Mouse (Mus musculus): ENCODE results near the gene 1700028J19Rik. TPM values are rescaled to one million over a fixed set of nuclear protein-coding genes. Genes with fewer than 3 reads are reported as not detected.
"Not testable (repeated sequence)": the region's sequence is repeated elsewhere in the genome, so short reads cannot be mapped to it uniquely, and the experiment has no call there.

1700028J19Rik gene
- polyA plus RNA-seq, 1 experiment: 1.1 TPM

- TF ChIP-seq POLR2A (IDR thresholded peaks at IDR 0.05; ENCODE audit: low read depth, low read length) (no peak), CTCF (IDR thresholded peaks at IDR 0.05; ENCODE audit: borderline replicate concordance, insufficient read depth, low read length) (no peak)
- Histone ChIP-seq H3K4me1 (ENCODE audit: control insufficient read depth, insufficient read depth, low read length) (no peaks in the 10 kb centered on the region), H3K4me3 (ENCODE audit: insufficient read depth, low read length) (no peak within 1 kb of the TSS)
These were observed 10.6 kb downstream of the 1700028J19Rik start, which contains the start of gene Gm36864 for GRCm38 (mm10) chr7:44235909-44236308. Gene Gm36864, plus strand, starts transcription at chr7:44236177.

DNA sequence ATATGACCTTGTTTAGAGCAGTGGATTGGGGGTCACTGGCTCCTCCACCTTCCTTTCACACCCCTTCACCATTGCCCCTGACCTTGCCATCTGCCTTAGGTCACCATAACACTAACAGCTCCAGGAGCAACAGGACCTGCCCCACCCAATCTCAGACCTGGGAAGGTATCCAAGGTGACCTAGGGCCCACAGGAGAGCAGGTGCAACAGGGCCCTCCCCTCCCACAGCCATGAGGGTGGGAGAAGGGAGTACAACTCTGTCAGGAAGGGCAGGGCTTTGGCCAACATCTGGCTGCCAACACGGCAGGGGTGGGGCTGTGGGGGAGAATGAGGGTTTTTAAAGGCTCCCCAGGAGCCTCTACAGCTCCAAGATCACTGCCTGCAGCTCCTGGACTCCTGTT lies 21.4 kb downstream of the 1700028J19Rik start, which contains the start of gene Klk1:
TSS of gene Klk1 (plus strand) at position 285 of the 400 bp plus-strand sequence.
- TF ChIP-seq CTCF (IDR thresholded peaks at IDR 0.05; ENCODE audit: borderline replicate concordance, insufficient read depth, low read length) (no peak), POLR2A (IDR thresholded peaks at IDR 0.05; ENCODE audit: low read depth, low read length) (no peak)
- H3K4me1 ChIP-seq (ENCODE audit: control insufficient read depth, insufficient read depth, low read length): no peaks in the 10 kb centered on the region
- H3K27ac ChIP-seq (ENCODE audit: insufficient read depth, low read length): no peak within 1 kb of the TSS

More at GRCm38 (mm10) chr7:44235909-44236308, 10.6 kb downstream of the 1700028J19Rik start, which contains the start of gene Gm36864:
- no peak within 1 kb of the TSS for H3K27ac ChIP-seq (ENCODE audit: insufficient read depth, low read length)

DNA sequence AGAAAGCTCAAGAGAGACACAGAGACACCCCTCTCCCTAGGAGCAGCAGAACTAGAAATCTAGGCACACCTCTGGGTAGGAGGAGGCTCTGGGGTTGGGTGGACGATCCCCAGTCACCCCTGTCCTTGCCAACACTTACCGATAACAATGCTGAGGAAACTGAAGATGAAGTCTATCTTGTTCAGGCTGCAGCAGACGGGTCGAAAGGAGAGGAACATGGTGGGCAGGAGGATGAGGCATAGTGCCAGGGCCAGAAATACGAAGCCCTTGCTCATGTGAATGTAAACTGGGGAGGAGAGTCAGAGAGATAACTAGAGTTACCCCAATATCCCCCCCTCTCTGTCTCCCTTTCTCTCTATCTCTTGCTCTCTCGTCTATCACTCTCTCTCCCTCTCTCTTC lies 24.2 kb downstream of the 1700028J19Rik start:
- not testable (repeated sequence) for H3K4me1 ChIP-seq (ENCODE audit: control insufficient read depth, insufficient read depth, low read length); H3K27ac ChIP-seq (ENCODE audit: insufficient read depth, low read length)

More for the DNA sequence above, 21.4 kb downstream of the 1700028J19Rik start, which contains the start of gene Klk1:
- H3K4me3 ChIP-seq (ENCODE audit: insufficient read depth, low read length): no peak within 1 kb of the TSS

GRCm38 (mm10) chr7:44221601-44222000 lies 24.9 kb downstream of the 1700028J19Rik start:
- H3K4me1 ChIP-seq (ENCODE audit: control insufficient read depth, insufficient read depth, low read length); H3K27ac ChIP-seq (ENCODE audit: insufficient read depth, low read length); H3K4me3 ChIP-seq (ENCODE audit: insufficient read depth, low read length): not testable (repeated sequence)

More for the DNA sequence above, 24.2 kb downstream of the 1700028J19Rik start:
- H3K4me3 ChIP-seq (ENCODE audit: insufficient read depth, low read length): not testable (repeated sequence)

DNA sequence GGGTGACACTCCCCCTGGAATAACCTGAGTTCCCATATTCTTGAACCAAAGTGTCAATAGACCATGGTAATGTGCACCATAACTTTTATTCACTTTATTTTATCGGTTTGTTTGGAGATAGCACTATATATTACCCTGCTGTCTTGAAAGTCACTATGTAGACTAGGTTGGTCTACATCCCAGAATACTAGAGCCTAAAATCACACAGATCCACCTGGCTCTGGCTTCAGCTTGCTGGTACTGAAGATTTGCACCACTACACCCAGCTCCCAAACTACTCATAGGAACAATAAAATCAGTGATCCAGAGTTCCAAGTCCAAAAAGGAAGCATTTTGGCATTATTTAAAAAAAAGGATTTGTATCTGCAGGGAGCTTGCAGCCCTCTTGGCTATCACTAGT lies 30.9 kb downstream of the 1700028J19Rik start, which contains the start of gene Klk1b5:
TSS of gene Klk1b5 (plus strand) at position 301 of the 400 bp plus-strand sequence.
- no peaks in the 10 kb centered on the region for H3K4me1 ChIP-seq (ENCODE audit: control insufficient read depth, insufficient read depth, low read length)
- H3K4me3 ChIP-seq (ENCODE audit: insufficient read depth, low read length): no peak within 1 kb of the TSS
- TF ChIP-seq POLR2A (IDR thresholded peaks at IDR 0.05; ENCODE audit: low read depth, low read length) (no peak), CTCF (IDR thresholded peaks at IDR 0.05; ENCODE audit: borderline replicate concordance, insufficient read depth, low read length) (no peak)
- H3K27ac ChIP-seq (ENCODE audit: insufficient read depth, low read length): no peak within 1 kb of the TSS

GRCm38 (mm10) chr7:44208307-44208706 lies 38.2 kb downstream of the 1700028J19Rik start:
- no peak overlapping the region for H3K27ac ChIP-seq (ENCODE audit: insufficient read depth, low read length)
- H3K4me1 ChIP-seq (ENCODE audit: control insufficient read depth, insufficient read depth, low read length): no peaks in the 10 kb centered on the region
- no peak for TF ChIP-seq CTCF (IDR thresholded peaks at IDR 0.05; ENCODE audit: borderline replicate concordance, insufficient read depth, low read length)
- no peak for TF ChIP-seq POLR2A (IDR thresholded peaks at IDR 0.05; ENCODE audit: low read depth, low read length)
- no peak overlapping the region for H3K4me3 ChIP-seq (ENCODE audit: insufficient read depth, low read length)

DNA sequence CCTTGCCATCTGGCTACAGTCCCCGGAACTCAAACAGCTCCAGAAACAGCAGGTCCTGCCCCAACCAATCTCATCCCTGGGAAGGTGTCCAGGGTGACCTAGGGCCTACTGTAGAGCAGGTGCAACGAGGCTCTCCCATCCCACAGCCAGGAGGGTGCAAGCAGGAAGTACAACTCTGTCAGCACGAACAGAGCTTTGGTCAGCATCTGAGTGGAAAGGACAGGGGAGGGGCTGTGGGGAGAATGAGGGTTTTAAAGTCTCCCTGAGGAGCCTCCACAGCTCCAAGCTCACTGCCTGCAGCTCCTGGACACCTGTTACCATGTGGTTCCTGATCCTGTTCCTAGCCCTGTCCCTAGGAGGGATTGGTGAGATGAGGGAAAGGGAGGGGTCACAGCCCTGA lies 39.4 kb downstream of the 1700028J19Rik start, which contains the start of gene Klk1b4:
TSS of gene Klk1b4 (plus strand) at position 301 of the 400 bp plus-strand sequence.
- not testable (repeated sequence) for H3K4me1 ChIP-seq (ENCODE audit: control insufficient read depth, insufficient read depth, low read length); H3K4me3 ChIP-seq (ENCODE audit: insufficient read depth, low read length); H3K27ac ChIP-seq (ENCODE audit: insufficient read depth, low read length)

DNA sequence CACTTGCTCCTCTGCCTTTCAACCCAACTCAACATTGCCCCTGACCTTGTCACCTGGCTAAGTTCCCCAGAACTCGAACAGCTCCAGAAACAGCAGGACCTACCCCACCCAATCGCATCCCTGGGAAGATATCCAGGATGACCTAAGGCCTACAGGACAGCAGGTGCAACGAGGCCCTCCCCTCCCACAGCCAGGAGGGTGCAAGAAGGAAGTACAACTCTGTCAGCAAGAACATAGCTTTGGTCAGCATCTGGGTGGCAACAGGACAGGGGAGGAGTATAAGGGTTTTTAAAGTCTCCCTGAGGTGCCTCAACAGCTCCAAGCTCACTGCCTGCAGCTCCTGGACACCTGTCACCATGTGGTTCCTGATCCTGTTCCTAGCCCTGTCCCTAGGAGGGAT lies 48.6 kb downstream of the 1700028J19Rik start, which contains the start of gene Klk1b3:
TSS of gene Klk1b3 (plus strand) at position 301 of the 400 bp plus-strand sequence.
- Histone ChIP-seq H3K27ac (ENCODE audit: insufficient read depth, low read length) (no peak within 1 kb of the TSS), H3K4me1 (ENCODE audit: control insufficient read depth, insufficient read depth, low read length) (no peaks in the 10 kb centered on the region)
- TF ChIP-seq POLR2A (IDR thresholded peaks at IDR 0.05; ENCODE audit: low read depth, low read length) (no peak), CTCF (IDR thresholded peaks at IDR 0.05; ENCODE audit: borderline replicate concordance, insufficient read depth, low read length) (no peak)

GRCm38 (mm10) chr7:44193466-44193865 lies 53.0 kb downstream of the 1700028J19Rik start:
- not testable (repeated sequence) for H3K27ac ChIP-seq (ENCODE audit: insufficient read depth, low read length); H3K4me1 ChIP-seq (ENCODE audit: control insufficient read depth, insufficient read depth, low read length); H3K4me3 ChIP-seq (ENCODE audit: insufficient read depth, low read length)

More for the DNA sequence above, 48.6 kb downstream of the 1700028J19Rik start, which contains the start of gene Klk1b3:
- no peak within 1 kb of the TSS for H3K4me3 ChIP-seq (ENCODE audit: insufficient read depth, low read length)

GRCm38 (mm10) chr7:44187936-44188335 lies 58.6 kb downstream of the 1700028J19Rik start, which contains the start of gene Klk1b24:
Gene Klk1b24, plus strand, starts transcription at chr7:44188236.
- not testable (repeated sequence) for H3K4me1 ChIP-seq (ENCODE audit: control insufficient read depth, insufficient read depth, low read length); H3K4me3 ChIP-seq (ENCODE audit: insufficient read depth, low read length); H3K27ac ChIP-seq (ENCODE audit: insufficient read depth, low read length)

GRCm38 (mm10) chr7:44186516-44186915 lies 60.0 kb downstream of the 1700028J19Rik start:
- not testable (repeated sequence) for H3K4me3 ChIP-seq (ENCODE audit: insufficient read depth, low read length)

More at GRCm38 (mm10) chr7:44186516-44186915, 60.0 kb downstream of the 1700028J19Rik start:
- H3K4me1 ChIP-seq (ENCODE audit: control insufficient read depth, insufficient read depth, low read length); H3K27ac ChIP-seq (ENCODE audit: insufficient read depth, low read length): not testable (repeated sequence)

Other genes with a start within 250 kb of the 1700028J19Rik start
- not detected in 2 replicates for gene Klk1b26, start 234.5 kb downstream of the 1700028J19Rik start, polyA plus RNA-seq (2011; ENCODE audit: insufficient read length, low read depth, missing spikeins)
- gene Klk1b27, start 194.4 kb downstream of the 1700028J19Rik start, polyA plus RNA-seq (2011; ENCODE audit: insufficient read length, low read depth, missing spikeins): not detected in 2 replicates
- not detected in 2 replicates for gene Klk1b21, start 144.4 kb downstream of the 1700028J19Rik start, polyA plus RNA-seq (2011; ENCODE audit: insufficient read length, low read depth, missing spikeins)
- gene Klk1b22, start 134.0 kb downstream of the 1700028J19Rik start, polyA plus RNA-seq (2011; ENCODE audit: insufficient read length, low read depth, missing spikeins): not detected in 2 replicates
- not detected in 2 replicates for gene Klk1b16, start 109.9 kb downstream of the 1700028J19Rik start, polyA plus RNA-seq (2011; ENCODE audit: insufficient read length, low read depth, missing spikeins)
- not detected in 2 replicates for gene Klk1b24, start 58.5 kb downstream of the 1700028J19Rik start, polyA plus RNA-seq (2011; ENCODE audit: insufficient read length, low read depth, missing spikeins)
- not detected in 2 replicates for gene Klk1b3, start 48.5 kb downstream of the 1700028J19Rik start, polyA plus RNA-seq (2011; ENCODE audit: insufficient read length, low read depth, missing spikeins)
- not detected in 2 replicates for gene Klk1b4, start 39.3 kb downstream of the 1700028J19Rik start, polyA plus RNA-seq (2011; ENCODE audit: insufficient read length, low read depth, missing spikeins)
- not detected in 2 replicates for gene Klk1b5, start 30.8 kb downstream of the 1700028J19Rik start, polyA plus RNA-seq (2011; ENCODE audit: insufficient read length, low read depth, missing spikeins)
- not detected in 2 replicates for gene Klk1, start 21.3 kb downstream of the 1700028J19Rik start, polyA plus RNA-seq (2011; ENCODE audit: insufficient read length, low read depth, missing spikeins)
- gene Gm36864, start 10.5 kb downstream of the 1700028J19Rik start, polyA plus RNA-seq (2011; ENCODE audit: insufficient read length, low read depth, missing spikeins): not detected in 2 replicates
- gene 2410002F23Rik, start within 50 bp of the 1700028J19Rik start, polyA plus RNA-seq (2011; ENCODE audit: insufficient read length, low read depth, missing spikeins): 71.4 and 78.0 TPM in 2 replicates
- gene Acp4, start 10.7 kb upstream of the 1700028J19Rik start, polyA plus RNA-seq (2011; ENCODE audit: insufficient read length, low read depth, missing spikeins): not detected in 2 replicates
- gene Gm15517, start 14.8 kb upstream of the 1700028J19Rik start, polyA plus RNA-seq (2011; ENCODE audit: insufficient read length, low read depth, missing spikeins): not detected in 2 replicates
- 2.6 and 13.4 TPM in 2 replicates for gene Clec11a, start 60.2 kb upstream of the 1700028J19Rik start, polyA plus RNA-seq (2011; ENCODE audit: insufficient read length, low read depth, missing spikeins)
- 1.1 and 2.6 TPM in 2 replicates for gene Shank1, start 63.6 kb upstream of the 1700028J19Rik start, polyA plus RNA-seq (2011; ENCODE audit: insufficient read length, low read depth, missing spikeins)
- gene Syt3, start 137.4 kb upstream of the 1700028J19Rik start, polyA plus RNA-seq (2011; ENCODE audit: insufficient read length, low read depth, missing spikeins): 0.18 and 0.25 TPM in 2 replicates
- gene 1700008O03Rik, start 139.1 kb upstream of the 1700028J19Rik start, polyA plus RNA-seq (2011; ENCODE audit: insufficient read length, low read depth, missing spikeins): not detected in 2 replicates
- gene Lrrc4b, start 182.3 kb upstream of the 1700028J19Rik start, polyA plus RNA-seq (2011; ENCODE audit: insufficient read length, low read depth, missing spikeins): 0.32 TPM in 1 of 2 replicates, not detected in the other
- not detected in 2 replicates for gene Aspdh, start 218.7 kb upstream of the 1700028J19Rik start, polyA plus RNA-seq (2011; ENCODE audit: insufficient read length, low read depth, missing spikeins)
- gene Josd2, start 221.3 kb upstream of the 1700028J19Rik start, polyA plus RNA-seq (2011; ENCODE audit: insufficient read length, low read depth, missing spikeins): 53.0 and 53.9 TPM in 2 replicates
- 100 and 111 TPM in 2 replicates for gene Emc10, start 249.8 kb upstream of the 1700028J19Rik start, polyA plus RNA-seq (2011; ENCODE audit: insufficient read length, low read depth, missing spikeins)
- gene Fam71e1, start 249.9 kb upstream of the 1700028J19Rik start, polyA plus RNA-seq (2011; ENCODE audit: insufficient read length, low read depth, missing spikeins): 2.7 and 4.4 TPM in 2 replicates

Data from embryonic fibroblast, embryonic 13.5 days (primary cell).